Mouse (Mus musculus) cerebellum, adult 11 months (tissue): ENCODE measurements around the gene AI182371.
A peak's percentile ranks its signal among the peaks of the same experiment; 100 is the strongest.

Experiments used
- DNase-seq: peaks from one replicate; pipeline ENCODE4 v3.0.0; 2022

Gene AI182371

GRCm38 (mm10) chr2:35101443-35101842, at the start of gene AI182371:
AI182371 (minus strand) TSS chr2:35101543.
- DNase-seq: no peak

- no peak for DNase-seq
Observed at GRCm38 (mm10) chr2:35148806-35149205, 47.5 kb upstream of the AI182371 start.

GRCm38 (mm10) chr2:35141673-35142072, 40.3 kb upstream of the AI182371 start:
- no peak for DNase-seq

GRCm38 (mm10) chr2:35138576-35138975, 37.2 kb upstream of the AI182371 start:
- no peak for DNase-seq

- DNase-seq: no peak
Observed at GRCm38 (mm10) chr2:35133891-35134290, 32.5 kb upstream of the AI182371 start.

- DNase-seq: no peak
Observed at GRCm38 (mm10) chr2:35132662-35133055, 31.3 kb upstream of the AI182371 start.

GRCm38 (mm10) chr2:35131991-35132661, 30.8 kb upstream of the AI182371 start:
- peak; percentile 80 for DNase-seq

GRCm38 (mm10) chr2:35131491-35131890, 30.1 kb upstream of the AI182371 start:
- DNase-seq: no peak

GRCm38 (mm10) chr2:35124716-35125115, 23.4 kb upstream of the AI182371 start:
- no peak for DNase-seq

- no peak for DNase-seq
Observed at GRCm38 (mm10) chr2:35110521-35110920, 9.2 kb upstream of the AI182371 start.

- DNase-seq: no peak
Observed at GRCm38 (mm10) chr2:35109924-35110304, 8.6 kb upstream of the AI182371 start.

GRCm38 (mm10) chr2:35109141-35109923, 8.0 kb upstream of the AI182371 start, which contains the start of gene Cntrl:
Cntrl (plus strand) TSS chr2:35109492.
- DNase-seq: peak; percentile 94

GRCm38 (mm10) chr2:35108712-35109111, 7.4 kb upstream of the AI182371 start:
- DNase-seq: peak; percentile 21

GRCm38 (mm10) chr2:35107984-35108635, 6.8 kb upstream of the AI182371 start:
- no peak for DNase-seq

- DNase-seq: no peak
Observed at GRCm38 (mm10) chr2:35104843-35105242, 3.5 kb upstream of the AI182371 start.

GRCm38 (mm10) chr2:35103558-35103957, 2.2 kb upstream of the AI182371 start:
- DNase-seq: no peak

- no peak for DNase-seq
Observed at GRCm38 (mm10) chr2:35102777-35103176, 1.4 kb upstream of the AI182371 start.

- no peak for DNase-seq
Observed at GRCm38 (mm10) chr2:35100529-35100928, 814 bp downstream of the AI182371 start.

- no peak for DNase-seq
Observed at GRCm38 (mm10) chr2:35087418-35087817, 13.9 kb downstream of the AI182371 start.

- no peak for DNase-seq
Observed at GRCm38 (mm10) chr2:35079166-35079565, 22.2 kb downstream of the AI182371 start.

GRCm38 (mm10) chr2:35074328-35074727, 27.0 kb downstream of the AI182371 start:
- no peak for DNase-seq

GRCm38 (mm10) chr2:35072547-35072946, 28.8 kb downstream of the AI182371 start:
- no peak for DNase-seq

GRCm38 (mm10) chr2:35070275-35070674, 31.1 kb downstream of the AI182371 start:
- DNase-seq: no peak

- DNase-seq: no peak
Observed at GRCm38 (mm10) chr2:35069124-35069523, 32.2 kb downstream of the AI182371 start.
